Mouse (Mus musculus) bone marrow, adult 2 months (tissue): ENCODE results near the gene Lcp1. TPM values are rescaled to one million over a fixed set of nuclear protein-coding genes. Genes with fewer than 3 reads are reported as not detected.

Experiments
- H3K27ac ChIP-seq: fragments of 200-500 bp; 2 replicates; pipeline ENCODE4 v1.5.1; 2012; ENCODE audit warnings: low read depth, mild to moderate bottlenecking, control low read depth, inconsistent platforms, low read length; ENCODE audit not compliant: control insufficient read depth, poor library complexity, insufficient read depth
- H3K4me1 ChIP-seq: fragments of 200-500 bp; 2 replicates; pipeline ENCODE4 v1.6.1; 2011; ENCODE audit warnings: low read length; ENCODE audit not compliant: control insufficient read depth, insufficient read depth
- H3K4me3 ChIP-seq: fragments of 200-500 bp; replicated peaks from 2 replicates; pipeline ENCODE3; 2011; ENCODE audit warnings: mild to moderate bottlenecking, low read depth, low read length, control low read depth; ENCODE audit not compliant: control insufficient read depth
- CTCF ChIP-seq: fragments of 200-500 bp; IDR thresholded peaks from 2 replicates; pipeline ENCODE4 v1.5.1; 2011; ENCODE audit warnings: low read length, control low read depth; ENCODE audit not compliant: control insufficient read depth, insufficient read depth
- POLR2A ChIP-seq: fragments of 200-500 bp; IDR thresholded peaks from 2 replicates; pipeline ENCODE4 v1.6.1; 2011; ENCODE audit warnings: low read depth, mild to moderate bottlenecking, control low read depth, low read length, borderline replicate concordance; ENCODE audit not compliant: control insufficient read depth
- WGBS: fragments of 180-500 bp; shearing (Covaris S2); methylation state at CpG from one replicate; pipeline ENCODE4 v1.1.7; 2018; 5-methylcytosine and 5-hydroxymethylcytosine counted together
- polyA plus RNA-seq: library from polyadenylated mRNA; stranded (reverse); fragments of >200 nt; gene quantifications from 2 replicates; pipeline ENCODE4 v1.2.4, GENCODE M21; 2011; ENCODE audit warnings: low replicate concordance; ENCODE audit not compliant: missing spikeins, insufficient read depth, insufficient read length

Gene Lcp1
- polyA plus RNA-seq, 1 experiment = 169 TPM

GRCm38 (mm10) chr14:75170546-75170945 lies 39.6 kb downstream of the Lcp1 start:
- WGBS = 44% methylated on average over 1 of the region's 1 CpGs
- Histone ChIP-seq H3K27ac (no peak overlapping the region), H3K4me3 (no peak overlapping the region), H3K4me1 (peaks cover 13% of the 10 kb centered on the region)
- no peak for TF ChIP-seq POLR2A

- TF ChIP-seq POLR2A = no peak
- TF ChIP-seq CTCF = no peak
- H3K27ac ChIP-seq = peak overlapping the region; percentile 8
- 76% methylated on average over 8 of the region's 8 CpGs for WGBS
Measured at GRCm38 (mm10) chr14:75174296-75174695, 43.4 kb downstream of the Lcp1 start.

GRCm38 (mm10) chr14:75174731-75175555 lies 44.0 kb downstream of the Lcp1 start:
- 20% methylated on average over 9 of the region's 9 CpGs for WGBS
- Histone ChIP-seq H3K27ac (peak overlapping the region; percentile 89), H3K4me1 (peaks cover 11% of the 10 kb centered on the region; the same call in 1 of the 2 replicates), H3K4me3 (peak overlapping the region; percentile 29)
- TF ChIP-seq POLR2A (no peak), CTCF (no peak)

More at GRCm38 (mm10) chr14:75174296-75174695, 43.4 kb downstream of the Lcp1 start:
- no peak overlapping the region for H3K4me3 ChIP-seq
- peaks cover 11% of the 10 kb centered on the region; the same call in 1 of the 2 replicates for H3K4me1 ChIP-seq

- H3K4me3 ChIP-seq = peak overlapping the region; percentile 0
- 60% methylated on average over 7 of the region's 7 CpGs for WGBS
- peak overlapping the region; percentile 37 for H3K27ac ChIP-seq
- TF ChIP-seq CTCF = no peak
- H3K4me1 ChIP-seq = peaks cover 11% of the 10 kb centered on the region; the same call in 1 of the 2 replicates
Measured at GRCm38 (mm10) chr14:75175781-75176180, 44.9 kb downstream of the Lcp1 start.

GRCm38 (mm10) chr14:75176425-75177045 lies 45.6 kb downstream of the Lcp1 start:
- peak overlapping the region; percentile 60 for H3K4me3 ChIP-seq
- TF ChIP-seq POLR2A = 0 out of 2 replicates have a peak, but pooled peaks have one; percentile 43
- TF ChIP-seq CTCF = no peak
- H3K4me1 ChIP-seq = peaks cover 11% of the 10 kb centered on the region; the same call in 1 of the 2 replicates
- H3K27ac ChIP-seq = peak overlapping the region; percentile 82
- WGBS = 11% methylated on average over 4 of the region's 4 CpGs

GRCm38 (mm10) chr14:75177400-75177799 lies 46.5 kb downstream of the Lcp1 start:
- 5% methylated on average over 3 of the region's 3 CpGs for WGBS
- Histone ChIP-seq H3K4me1 (peaks cover 12% of the 10 kb centered on the region; the same call in 1 of the 2 replicates), H3K4me3 (peak overlapping the region; percentile 40), H3K27ac (no peak overlapping the region; the same call in 1 of the 2 replicates)
- TF ChIP-seq POLR2A (no peak), CTCF (no peak)

- H3K4me1 ChIP-seq = peaks cover 9% of the 10 kb centered on the region; the same call in 1 of the 2 replicates
- TF ChIP-seq POLR2A = no peak; the same call in 1 of the 2 replicates
- TF ChIP-seq CTCF = no peak
- under 1% methylated on average over 14 of the region's 14 CpGs for WGBS
Measured at GRCm38 (mm10) chr14:75178384-75178793, 47.5 kb downstream of the Lcp1 start.

GRCm38 (mm10) chr14:75178801-75179211 lies 47.9 kb downstream of the Lcp1 start:
- peak; percentile 52; the same call in 1 of the 2 replicates for TF ChIP-seq POLR2A
- TF ChIP-seq CTCF = no peak
- Histone ChIP-seq H3K4me3 (peak overlapping the region; percentile 98), H3K4me1 (peaks cover 10% of the 10 kb centered on the region; the same call in 1 of the 2 replicates), H3K27ac (peak overlapping the region; percentile 90)
- under 1% methylated on average over 10 of the region's 10 CpGs for WGBS

More at GRCm38 (mm10) chr14:75178384-75178793, 47.5 kb downstream of the Lcp1 start:
- Histone ChIP-seq H3K4me3 (peak overlapping the region; percentile 98), H3K27ac (peak overlapping the region; percentile 90)
